Mouse (Mus musculus): Measurements from ENCODE around the gene Gm21497. TPM values are rescaled to one million over a fixed set of nuclear protein-coding genes. Genes with fewer than 3 reads are reported as not detected.
"Not testable (repeated sequence)": the region's sequence is repeated elsewhere in the genome, so short reads cannot be mapped to it uniquely, and the experiment has no call there.

Gene Gm21497
- total RNA-seq (2021): not detected
- long read RNA-seq, experiment 1: 0 reads
- long read RNA-seq, experiment 2: 0 reads

- H3K4me3 ChIP-seq; H3K27ac ChIP-seq; intact Hi-C loops (cut with DNase I); DNase-seq: not testable (repeated sequence)
Observed at GRCm38 (mm10) chrY:61646446-61646845, at the start of gene Gm21497. Gm21497 (plus strand) TSS chrY:61646746.

All from gastrocnemius, adult 2 months (tissue).